Mouse (Mus musculus): ENCODE measurements at regions not wholly inside any gene's neighbourhood (a gene's known extent, or its start where the extent isn't known, plus 50 kb on each side); places are given as distances from the start of the nearest gene placed in this dataset.
"Not testable (repeated sequence)": the region's sequence is repeated elsewhere in the genome, so short reads cannot be mapped to it uniquely, and the experiment has no call there.

GRCm38 (mm10) chr14:53651061-53651460 lies 602.8 kb downstream of the Dad1 start:
- TF ChIP-seq CTCF, EP300 (IDR thresholded peaks at IDR 0.05): not testable (repeated sequence)

Measured in lung, postnatal 0 days (tissue).